Mouse (Mus musculus): Measurements from ENCODE around the gene Stard5. TPM values are rescaled to one million over a fixed set of nuclear protein-coding genes. Genes with fewer than 3 reads are reported as not detected.
A peak's percentile ranks its signal among the peaks of the same experiment; 100 is the strongest.

Gene Stard5
- polyA plus RNA-seq, 1 experiment from 2014 or later: 12.0 TPM

- no peak overlapping the region for H3K4me3 ChIP-seq
- no peak for ATAC-seq (ENCODE audit: low FRiP score, low read depth)
- H3K9ac ChIP-seq (replicated peaks): no peak overlapping the region
- no peaks in the 10 kb centered on the region for H3K27me3 ChIP-seq
- H3K27ac ChIP-seq (replicated peaks): no peak overlapping the region
- no peaks in the 10 kb centered on the region for H3K4me1 ChIP-seq
- no peaks in the 10 kb centered on the region for H3K9me3 ChIP-seq
- H3K4me2 ChIP-seq (replicated peaks): no peak overlapping the region
- WGBS: 81% methylated on average over 5 of the region's 5 CpGs
- H3K36me3 ChIP-seq: no peaks in the 10 kb centered on the region
Measured at GRCm38 (mm10) chr7:83654938-83655630, 23.3 kb downstream of the Stard5 start.

GRCm38 (mm10) chr7:83658716-83659115 is 27.0 kb downstream of the Stard5 start:
- Histone ChIP-seq H3K4me3 (no peak overlapping the region), H3K4me1 (no peaks in the 10 kb centered on the region), H3K4me2 (replicated peaks) (no peak overlapping the region), H3K9ac (replicated peaks) (no peak overlapping the region), H3K27me3 (no peaks in the 10 kb centered on the region), H3K9me3 (no peaks in the 10 kb centered on the region), H3K27ac (replicated peaks) (no peak overlapping the region), H3K36me3 (no peaks in the 10 kb centered on the region)
- WGBS: 90% methylated on average over 1 of the region's 1 CpGs
- no peak for ATAC-seq (ENCODE audit: low FRiP score, low read depth)

- H3K9ac ChIP-seq (replicated peaks): no peak overlapping the region
- no peaks in the 10 kb centered on the region for H3K9me3 ChIP-seq
- ATAC-seq (ENCODE audit: low FRiP score, low read depth): no peak
- H3K36me3 ChIP-seq: no peaks in the 10 kb centered on the region
- H3K4me1 ChIP-seq: no peaks in the 10 kb centered on the region
- WGBS: 85% methylated on average over 9 of the region's 9 CpGs
- H3K4me3 ChIP-seq: no peak overlapping the region
- no peak overlapping the region for H3K27ac ChIP-seq (replicated peaks)
- no peaks in the 10 kb centered on the region for H3K27me3 ChIP-seq
- H3K4me2 ChIP-seq (replicated peaks): no peak overlapping the region
Measured at GRCm38 (mm10) chr7:83659159-83660065, 27.7 kb downstream of the Stard5 start.

DNA sequence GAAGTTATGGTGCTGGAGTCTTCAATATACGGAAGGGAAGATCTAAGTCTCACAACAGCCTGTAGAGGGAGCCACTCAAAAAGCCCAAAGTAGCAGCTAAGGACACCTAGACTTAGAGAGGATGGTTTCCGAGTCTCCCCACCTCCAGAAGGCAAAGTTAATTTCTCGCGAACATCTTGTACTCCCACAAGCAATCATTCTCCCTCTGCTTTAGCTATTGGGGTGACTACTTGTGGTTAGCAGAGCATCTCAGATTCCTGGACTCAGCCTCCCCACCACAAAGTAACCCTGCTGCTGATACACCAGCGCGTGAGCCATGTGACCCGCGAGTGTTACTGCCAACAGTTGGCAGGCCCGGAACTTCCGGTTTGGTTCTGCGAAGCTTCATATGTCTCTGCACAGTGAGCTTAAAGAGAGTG is 28.5 kb downstream of the Stard5 start:
- Histone ChIP-seq H3K27me3 (no peaks in the 10 kb centered on the region), H3K4me1 (no peaks in the 10 kb centered on the region), H3K9me3 (no peaks in the 10 kb centered on the region), H3K4me3 (no peak overlapping the region), H3K4me2 (replicated peaks) (no peak overlapping the region), H3K9ac (replicated peaks) (no peak overlapping the region), H3K27ac (replicated peaks) (no peak overlapping the region), H3K36me3 (no peaks in the 10 kb centered on the region)
- WGBS: 92% methylated on average over 11 of the region's 11 CpGs
- ATAC-seq (ENCODE audit: low FRiP score, low read depth): no peak

DNA sequence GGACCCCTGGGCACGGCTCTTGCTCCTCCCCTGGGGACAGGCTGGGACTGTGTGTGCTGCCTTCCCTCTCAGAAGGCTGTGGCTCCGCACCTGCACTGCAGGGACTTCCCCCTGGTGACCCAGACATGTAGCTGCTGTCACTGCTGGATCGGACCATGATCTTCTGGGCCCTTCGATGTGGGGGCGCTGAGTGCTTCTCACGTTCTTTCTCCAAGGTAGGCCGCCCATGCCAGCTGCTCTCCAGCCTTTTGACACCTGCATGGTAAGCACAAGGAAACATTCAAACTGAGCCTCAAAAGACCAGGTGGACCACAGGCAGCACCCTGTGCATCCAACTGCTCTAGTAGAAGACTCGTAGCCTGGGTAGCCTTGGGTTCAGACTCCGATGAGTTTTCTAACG is 29.3 kb downstream of the Stard5 start:
- no peak overlapping the region for H3K27ac ChIP-seq (replicated peaks)
- H3K36me3 ChIP-seq: no peaks in the 10 kb centered on the region
- H3K4me1 ChIP-seq: no peaks in the 10 kb centered on the region
- no peaks in the 10 kb centered on the region for H3K9me3 ChIP-seq
- no peak for ATAC-seq (ENCODE audit: low FRiP score, low read depth)
- no peak overlapping the region for H3K4me3 ChIP-seq
- H3K4me2 ChIP-seq (replicated peaks): no peak overlapping the region
- H3K27me3 ChIP-seq: no peaks in the 10 kb centered on the region
- 93% methylated on average over 10 of the region's 10 CpGs for WGBS
- no peak overlapping the region for H3K9ac ChIP-seq (replicated peaks)

DNA sequence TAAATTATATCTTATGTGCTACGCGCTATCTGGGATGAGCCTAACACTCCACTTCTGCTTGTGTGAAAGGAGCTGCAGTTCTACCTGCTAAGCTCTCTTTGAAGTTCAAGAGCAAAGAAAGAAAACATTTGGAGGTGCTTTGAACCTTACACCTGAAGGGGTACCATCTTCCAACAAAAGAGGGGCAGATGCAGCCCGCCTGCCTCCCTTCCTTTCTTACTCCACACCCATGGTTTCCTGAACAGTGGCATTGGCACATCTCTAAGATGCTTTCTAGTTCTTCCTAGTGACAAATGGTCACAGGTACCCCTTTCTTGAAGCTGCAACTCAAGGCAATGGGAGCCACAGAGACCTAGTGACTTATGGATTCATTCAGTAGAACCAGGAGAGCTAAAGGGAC is 30.0 kb downstream of the Stard5 start:
- H3K4me2 ChIP-seq (replicated peaks): no peak overlapping the region
- H3K36me3 ChIP-seq: no peaks in the 10 kb centered on the region
- H3K4me3 ChIP-seq: no peak overlapping the region
- WGBS: 88% methylated on average over 3 of the region's 3 CpGs
- H3K27me3 ChIP-seq: no peaks in the 10 kb centered on the region
- no peak for ATAC-seq (ENCODE audit: low FRiP score, low read depth)
- no peak overlapping the region for H3K9ac ChIP-seq (replicated peaks)
- H3K9me3 ChIP-seq: no peaks in the 10 kb centered on the region
- no peaks in the 10 kb centered on the region for H3K4me1 ChIP-seq
- no peak overlapping the region for H3K27ac ChIP-seq (replicated peaks)

- 87% methylated on average over 6 of the region's 6 CpGs for WGBS
- no peaks in the 10 kb centered on the region for H3K36me3 ChIP-seq
- ATAC-seq (ENCODE audit: low FRiP score, low read depth): no peak
- H3K4me3 ChIP-seq: no peak overlapping the region
- H3K27me3 ChIP-seq: no peaks in the 10 kb centered on the region
- no peak overlapping the region for H3K27ac ChIP-seq (replicated peaks)
- H3K9me3 ChIP-seq: no peaks in the 10 kb centered on the region
- H3K9ac ChIP-seq (replicated peaks): no peak overlapping the region
- no peaks in the 10 kb centered on the region for H3K4me1 ChIP-seq
- H3K4me2 ChIP-seq (replicated peaks): no peak overlapping the region
Measured at GRCm38 (mm10) chr7:83662711-83663375, 31.1 kb downstream of the Stard5 start.

GRCm38 (mm10) chr7:83666087-83666595 is 34.4 kb downstream of the Stard5 start:
- H3K4me2 ChIP-seq (replicated peaks): no peak overlapping the region
- WGBS: 88% methylated on average over 4 of the region's 4 CpGs
- no peak overlapping the region for H3K9ac ChIP-seq (replicated peaks)
- H3K9me3 ChIP-seq: no peaks in the 10 kb centered on the region
- H3K36me3 ChIP-seq: no peaks in the 10 kb centered on the region
- no peak for ATAC-seq (ENCODE audit: low FRiP score, low read depth)
- H3K4me1 ChIP-seq: no peaks in the 10 kb centered on the region
- no peaks in the 10 kb centered on the region for H3K27me3 ChIP-seq
- no peak overlapping the region for H3K27ac ChIP-seq (replicated peaks)
- no peak overlapping the region for H3K4me3 ChIP-seq

DNA sequence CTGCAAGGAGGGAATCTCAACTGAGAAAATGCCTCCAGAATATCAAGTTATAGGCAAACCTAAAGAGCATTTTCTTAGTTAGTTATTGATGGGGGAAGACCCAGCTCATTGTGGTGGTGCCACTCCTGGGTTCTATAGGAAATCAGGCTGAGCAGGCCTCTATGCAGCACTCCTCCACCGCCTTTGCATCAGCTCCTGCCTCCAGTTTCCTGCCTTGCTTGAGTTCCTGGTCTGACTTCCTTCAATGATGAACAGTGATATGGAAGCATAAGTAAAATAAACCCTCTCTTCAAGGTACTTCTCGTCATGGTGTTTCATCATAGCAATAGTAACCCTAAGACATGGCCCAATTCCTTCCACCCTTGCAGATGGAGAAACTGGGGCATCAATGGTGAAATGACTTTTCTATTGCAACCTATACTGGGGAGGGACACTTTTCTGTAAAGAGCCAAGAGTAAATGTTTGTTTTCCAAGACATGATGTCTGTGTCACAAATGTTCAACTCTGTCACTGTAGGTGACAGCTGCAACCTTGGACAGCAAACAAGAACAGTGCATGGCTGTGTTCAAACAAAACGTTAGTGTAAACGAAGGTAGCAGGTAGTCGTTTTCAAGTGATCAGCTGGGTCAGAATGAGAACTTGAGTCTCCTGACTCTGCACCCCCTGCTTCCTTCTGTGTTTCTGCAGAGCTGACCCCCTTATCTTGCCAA is 36.3 kb downstream of the Stard5 start:
- Histone ChIP-seq H3K4me1 (no peaks in the 10 kb centered on the region), H3K27ac (replicated peaks) (no peak overlapping the region), H3K4me2 (replicated peaks) (no peak overlapping the region), H3K9ac (replicated peaks) (no peak overlapping the region), H3K27me3 (no peaks in the 10 kb centered on the region), H3K9me3 (no peaks in the 10 kb centered on the region), H3K36me3 (no peaks in the 10 kb centered on the region), H3K4me3 (no peak overlapping the region)
- WGBS: 88% methylated on average over 5 of the region's 5 CpGs
- ATAC-seq (ENCODE audit: low FRiP score, low read depth): no peak

DNA sequence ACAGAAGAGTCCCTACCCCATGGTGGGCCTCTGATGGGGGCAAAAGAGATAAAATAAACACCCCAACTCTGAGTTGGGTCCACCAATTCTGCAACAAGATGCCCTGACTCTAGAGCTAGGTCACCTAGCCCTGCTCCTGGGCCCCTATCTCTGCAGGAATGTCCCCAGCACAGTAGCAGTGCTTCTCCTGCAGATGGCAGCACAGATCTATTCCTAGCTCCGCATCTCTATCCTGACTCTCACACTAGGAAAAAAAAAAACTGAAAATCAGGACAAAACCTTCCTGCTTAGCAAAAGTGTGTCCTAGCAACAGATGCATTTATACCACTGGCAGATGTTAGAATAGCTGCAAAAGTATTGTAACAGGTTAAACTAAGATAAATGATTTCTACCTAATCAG is 37.0 kb downstream of the Stard5 start:
- no peak overlapping the region for H3K4me2 ChIP-seq (replicated peaks)
- H3K9ac ChIP-seq (replicated peaks): no peak overlapping the region
- H3K9me3 ChIP-seq: no peaks in the 10 kb centered on the region
- H3K4me3 ChIP-seq: no peak overlapping the region
- no peaks in the 10 kb centered on the region for H3K4me1 ChIP-seq
- no peak overlapping the region for H3K27ac ChIP-seq (replicated peaks)
- no peaks in the 10 kb centered on the region for H3K36me3 ChIP-seq
- ATAC-seq (ENCODE audit: low FRiP score, low read depth): peak; percentile 47; the same call in 1 of the 2 replicates
- H3K27me3 ChIP-seq: no peaks in the 10 kb centered on the region
- WGBS: 22% methylated on average over 1 of the region's 1 CpGs

DNA sequence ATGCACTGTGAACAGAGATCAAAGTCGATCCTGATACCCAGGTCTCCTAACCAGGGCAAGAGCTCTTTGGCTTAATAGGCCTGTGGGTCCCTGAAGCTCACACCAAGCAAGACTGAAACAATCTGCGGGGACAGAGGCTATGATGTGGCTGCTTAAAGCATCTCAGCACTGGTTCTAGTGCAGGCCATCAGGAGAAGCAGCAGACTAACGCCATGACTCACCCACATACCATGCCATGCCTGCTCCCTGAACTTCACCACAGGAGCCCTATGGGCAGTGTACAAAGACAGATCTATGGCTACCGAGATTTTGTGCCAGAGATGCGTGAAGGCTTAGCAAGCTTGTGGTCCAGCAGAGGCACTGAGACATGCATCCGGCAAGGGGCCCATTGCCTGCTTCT is 39.8 kb downstream of the Stard5 start:
- Histone ChIP-seq H3K36me3 (no peaks in the 10 kb centered on the region), H3K4me2 (replicated peaks) (no peak overlapping the region), H3K9ac (replicated peaks) (no peak overlapping the region), H3K4me1 (no peaks in the 10 kb centered on the region), H3K9me3 (no peaks in the 10 kb centered on the region), H3K27ac (replicated peaks) (no peak overlapping the region), H3K4me3 (no peak overlapping the region), H3K27me3 (no peaks in the 10 kb centered on the region)
- WGBS: 88% methylated on average over 6 of the region's 6 CpGs
- no peak for ATAC-seq (ENCODE audit: low FRiP score, low read depth)
